ENCODE assay signal across 14 mouse cellular contexts in the genomic region with DNA sequence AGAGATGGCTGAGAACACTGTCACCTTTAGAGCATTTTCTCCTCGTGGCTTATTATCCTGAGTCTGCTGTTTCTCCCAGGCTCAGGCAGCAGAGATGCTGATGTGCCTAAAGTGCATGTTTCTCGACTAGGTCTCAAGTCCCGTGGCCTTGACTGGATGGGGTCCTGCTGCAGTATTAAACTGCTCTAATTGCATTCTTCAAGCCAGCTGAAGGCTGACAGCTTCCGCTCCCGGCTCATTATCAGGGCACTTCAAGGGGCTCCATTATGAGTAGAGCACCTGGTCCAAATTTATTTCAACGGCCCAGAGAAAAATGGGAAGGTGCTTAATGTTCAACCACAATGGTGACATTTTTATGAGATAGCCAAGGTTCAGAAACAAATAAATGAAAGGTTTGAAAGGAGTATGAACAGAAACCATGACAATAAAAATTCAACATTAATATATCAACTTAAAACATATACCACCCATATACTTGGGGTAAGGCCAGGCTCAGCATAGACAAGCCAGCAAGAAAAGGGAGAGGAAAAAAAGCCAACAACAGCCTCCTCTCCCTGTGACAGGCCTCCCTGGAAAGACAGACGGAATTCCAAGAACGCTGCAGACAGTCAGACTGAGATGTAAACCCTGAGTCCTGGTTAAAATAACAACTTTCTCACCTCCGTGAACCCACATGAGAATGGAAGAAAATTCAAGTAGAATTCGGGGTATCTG.
DNase-seq lines count a peak whose midpoint lies in the region; ATAC-seq and TF ChIP-seq lines count a peak whose summit lies in the region.
"Had no signal": no experiment of that assay in that cellular context is flagged by ENCODE, and none has a peak within 500 bp of the region (broad histone marks: within the 10 kb centered on the region; RNA-seq: fewer than 3 reads in every experiment).

No protein-coding gene starts in this region.

- TF ChIP-seq EP300 in heart, adult 2 months (IDR thresholded peaks at IDR 0.05; ENCODE audit: insufficient read depth, low read depth, low read length): no peak

- peaks cover 61% of the 10 kb centered on the region for H3K4me1 ChIP-seq in heart, embryonic 13.5 days
- peaks cover 9% of the 10 kb centered on the region for H3K4me1 ChIP-seq in heart, adult 2 months (ENCODE audit: control insufficient read depth, insufficient read depth, low read length)
- H3K4me1 ChIP-seq in embryonic facial prominence, embryonic 12.5 days: peaks cover 39% of the 10 kb centered on the region
- peaks cover 49% of the 10 kb centered on the region for H3K4me1 ChIP-seq in limb, embryonic 14.5 days (ENCODE audit: control insufficient read depth, insufficient read depth, low read length)

- no peak for TF ChIP-seq POLR2A in heart, adult 2 months (IDR thresholded peaks at IDR 0.05; ENCODE audit: insufficient read depth, low read depth, low read length)
- TF ChIP-seq POLR2A in brain, embryonic 14.5 days (IDR thresholded peaks at IDR 0.05; ENCODE audit: borderline replicate concordance, extremely low read depth, insufficient read depth, insufficient read length, poor library complexity, severe bottlenecking): no peak
- no peak for TF ChIP-seq POLR2A in limb, embryonic 14.5 days (IDR thresholded peaks at IDR 0.05; ENCODE audit: borderline replicate concordance, extremely low read depth, insufficient read depth, insufficient read length)

- intact Hi-C loops in heart, adult 2 months (cut with DNase I): loop anchor here (5.0 kb wide), 1 partner anchor 710 kb away; no protein-coding TSS in a partner anchor
- intact Hi-C loops in left cerebral cortex, postnatal 4 days (cut with DNase I): no loop called here

- H3K9ac ChIP-seq in heart, embryonic 13.5 days: peak overlapping the region; percentile 40; the same call in 1 of the 2 replicates
- no peak overlapping the region for H3K9ac ChIP-seq in heart, adult 2 months (ENCODE audit: low read depth, low read length)
- H3K9ac ChIP-seq in embryonic facial prominence, embryonic 12.5 days: no peak overlapping the region
- H3K9ac ChIP-seq in limb, embryonic 14.5 days (ENCODE audit: low read depth, low read length, severe bottlenecking): no peak overlapping the region
- H3K9ac ChIP-seq: midbrain, embryonic 12.5 days had no signal

- no peak overlapping the region for H3K4me3 ChIP-seq in heart, embryonic 13.5 days
- no peak overlapping the region for H3K4me3 ChIP-seq in heart, adult 2 months
- H3K4me3 ChIP-seq in embryonic facial prominence, embryonic 12.5 days: no peak overlapping the region
- H3K4me3 ChIP-seq in limb, embryonic 14.5 days (replicated peaks; ENCODE audit: low read length): no peak overlapping the region
- H3K4me3 ChIP-seq: forebrain, embryonic 10.5 days; midbrain, embryonic 12.5 days had no signal

- peak overlapping the region; percentile 24 for H3K4me2 ChIP-seq in heart, embryonic 13.5 days
- H3K4me2 ChIP-seq in embryonic facial prominence, embryonic 12.5 days (replicated peaks): no peak overlapping the region
- H3K4me2 ChIP-seq in limb, embryonic 14.5 days (replicated peaks; ENCODE audit: low read depth, low read length, severe bottlenecking): no peak overlapping the region; the same call in 1 of the 2 replicates
- H3K4me2 ChIP-seq: midbrain, embryonic 12.5 days had no signal

- peak overlapping the region; percentile 76 for H3K27ac ChIP-seq in heart, embryonic 13.5 days (replicated peaks)
- H3K27ac ChIP-seq in heart, adult 2 months: no peak overlapping the region
- peak overlapping the region; percentile 63 for H3K27ac ChIP-seq in embryonic facial prominence, embryonic 12.5 days
- peak overlapping the region; percentile 61; the same call in 1 of the 2 replicates for H3K27ac ChIP-seq in limb, embryonic 14.5 days (replicated peaks; ENCODE audit: low read depth, low read length)
- H3K27ac ChIP-seq: forebrain, embryonic 10.5 days; midbrain, embryonic 12.5 days had no signal

- no peaks in the 10 kb centered on the region for H3K9me3 ChIP-seq in heart, embryonic 13.5 days
- H3K9me3 ChIP-seq in embryonic facial prominence, embryonic 12.5 days: no peaks in the 10 kb centered on the region
- no peaks in the 10 kb centered on the region for H3K9me3 ChIP-seq in limb, embryonic 14.5 days (ENCODE audit: control insufficient read depth, low read length)
- H3K9me3 ChIP-seq: forebrain, embryonic 10.5 days; G1E; midbrain, embryonic 12.5 days had no signal

- H3K27me3 ChIP-seq in heart, embryonic 13.5 days (replicated peaks): no peaks in the 10 kb centered on the region
- H3K27me3 ChIP-seq in heart, adult 2 months (ENCODE audit: control insufficient read depth, insufficient read depth, low read length): no peaks in the 10 kb centered on the region
- no peaks in the 10 kb centered on the region for H3K27me3 ChIP-seq in embryonic facial prominence, embryonic 12.5 days
- no peaks in the 10 kb centered on the region for H3K27me3 ChIP-seq in limb, embryonic 14.5 days (ENCODE audit: control insufficient read depth, insufficient read depth, low read length)
- H3K27me3 ChIP-seq: midbrain, embryonic 12.5 days had no signal

- ATAC-seq in heart, embryonic 13.5 days (ENCODE audit: extremely low read depth, insufficient number of reproducible peaks, low FRiP score, low TSS enrichment): no peak
- no peak for ATAC-seq in embryonic facial prominence, embryonic 12.5 days (ENCODE audit: insufficient number of reproducible peaks, insufficient read depth, low FRiP score, low TSS enrichment)
- ATAC-seq in limb, embryonic 14.5 days (ENCODE audit: low FRiP score, low read depth): peak; percentile 41; the same call in 1 of the 2 replicates

- WGBS in heart, embryonic 13.5 days: 30% methylated on average over 10 of the region's 10 CpGs
- 72% methylated on average over 10 of the region's 10 CpGs for WGBS in heart, adult 2 months
- 37% methylated on average over 10 of the region's 10 CpGs for WGBS in embryonic facial prominence, embryonic 12.5 days
- WGBS in limb, embryonic 14.5 days: 16% methylated on average over 10 of the region's 10 CpGs

- TF ChIP-seq CTCF in heart, adult 2 months (IDR thresholded peaks at IDR 0.05): no peak
- no peak for TF ChIP-seq CTCF in brain, embryonic 14.5 days (IDR thresholded peaks at IDR 0.05; ENCODE audit: borderline replicate concordance, extremely low read depth, insufficient read depth, insufficient read length)

- no peak for DNase-seq in heart, adult 2 months
- DNase-seq in brain, embryonic 14.5 days (ENCODE audit: low read depth): peak; percentile 52
- DNase-seq in limb, embryonic 14.5 days (ENCODE audit: low spot score): peak; percentile 31
- no peak for DNase-seq in thymus, postnatal 25 days
- DNase-seq in left cerebral cortex, postnatal 4 days: no peak
- DNase-seq: adrenal gland, postnatal 25 days; cerebellum, adult 11 months; lung, postnatal 14 days; thymus, adult 18-20 months had no signal

- H3K79me2 ChIP-seq in heart, adult 2 months (replicated peaks; ENCODE audit: control insufficient read depth, insufficient read depth, low read length): no peaks in the 10 kb centered on the region

- H3K36me3 ChIP-seq in heart, embryonic 13.5 days: no peaks in the 10 kb centered on the region
- no peaks in the 10 kb centered on the region for H3K36me3 ChIP-seq in heart, adult 2 months (ENCODE audit: control insufficient read depth, insufficient read depth, low read length)
- H3K36me3 ChIP-seq in embryonic facial prominence, embryonic 12.5 days: no peaks in the 10 kb centered on the region
- no peaks in the 10 kb centered on the region for H3K36me3 ChIP-seq in limb, embryonic 14.5 days (ENCODE audit: control insufficient read depth, insufficient read depth, low read length)
- H3K36me3 ChIP-seq: forebrain, embryonic 10.5 days; G1E; midbrain, embryonic 12.5 days had no signal

Comparison
In these comparisons a context has a peak if more than half of its experiments do, and no peak if none do; other contexts are left out.
1. DNase-seq: peak in brain, embryonic 14.5 days (single experiment) and limb, embryonic 14.5 days (single experiment); none in heart, adult 2 months (0 of 2), thymus, postnatal 25 days (single experiment) and left cerebral cortex, postnatal 4 days (single experiment).